Mouse (Mus musculus) frontal cortex, adult (tissue): Measurements from ENCODE around the gene Hint3.

Source experiments
- ATAC-seq: cut with Nextera tagmentation; 2 replicates; pipeline ENCODE4 v1.9.2; 2017; ENCODE audit warnings: mild to moderate bottlenecking, moderate library complexity, mixed read lengths; ENCODE audit not compliant: low TSS enrichment

Hint3 gene

GRCm38 (mm10) chr10:30600094-30600534 lies 29.3 kb downstream of the Hint3 start:
- peak; percentile 73 for ATAC-seq

GRCm38 (mm10) chr10:30587037-30587436 lies 42.4 kb downstream of the Hint3 start:
- peak; percentile 95 for ATAC-seq

GRCm38 (mm10) chr10:30585691-30586090 lies 43.7 kb downstream of the Hint3 start:
- no peak for ATAC-seq

GRCm38 (mm10) chr10:30577670-30578280 lies 51.7 kb downstream of the Hint3 start:
- no peak for ATAC-seq

- ATAC-seq = peak; percentile 85
Observed at GRCm38 (mm10) chr10:30566364-30566763, 63.1 kb downstream of the Hint3 start.

GRCm38 (mm10) chr10:30564651-30565050 lies 64.8 kb downstream of the Hint3 start:
- ATAC-seq = no peak
